7 mouse cellular contexts compared by ENCODE assay signal in genomic region chr10:20347285-20348214, GRCm38 (mm10). TPM values are rescaled to one million over a fixed set of nuclear protein-coding genes. Genes with fewer than 3 reads are reported as not detected.
DNase-seq lines count a peak whose midpoint lies in the region; ATAC-seq lines count a peak whose summit lies in the region.

TSS of gene Mtfr2 (plus strand) at chr10:20347770.

- peak within 1 kb of the TSS; percentile 79 for H3K9ac ChIP-seq in intestine, embryonic 16.5 days (ENCODE audit: low read depth, low read length)
- peak within 1 kb of the TSS; percentile 68 for H3K9ac ChIP-seq in midbrain, embryonic 11.5 days (ENCODE audit: low read length)

- H3K27ac ChIP-seq in intestine, embryonic 16.5 days (ENCODE audit: low read length) = peak within 1 kb of the TSS; percentile 63
- no peak within 1 kb of the TSS for H3K27ac ChIP-seq in midbrain, embryonic 11.5 days (ENCODE audit: low read depth, low read length)

- DNase-seq in adrenal gland, adult 8-10 months = peak; percentile 92
- peak; percentile 92 for DNase-seq in embryo, embryonic 9.5 days (ENCODE audit: extremely low spot score)
- DNase-seq in gastrocnemius, postnatal 4 days (ENCODE audit: low spot score in 2 of 2) = peak; percentile 86 to 94
- DNase-seq in left cerebral cortex, postnatal 36 days (ENCODE audit: low spot score in 2 of 2) = peak; percentile 91 to 94
- peak; percentile 99 for DNase-seq in midbrain, embryonic 11.5 days (ENCODE audit: low spot score, missing footprints)
- DNase-seq in skeletal muscle tissue, adult 2 months (ENCODE audit: low read depth, low spot score) = peak; percentile 92

- peaks cover 6% of the 10 kb centered on the region for H3K4me1 ChIP-seq in intestine, embryonic 16.5 days (ENCODE audit: control insufficient read depth, insufficient read depth, low read length)
- H3K4me1 ChIP-seq in midbrain, embryonic 11.5 days (ENCODE audit: control insufficient read depth, insufficient read depth, low read length) = peaks cover 3% of the 10 kb centered on the region

- no peaks in the 10 kb centered on the region for H3K9me3 ChIP-seq in intestine, embryonic 16.5 days (ENCODE audit: control insufficient read depth, low read length)
- H3K9me3 ChIP-seq in midbrain, embryonic 11.5 days (ENCODE audit: control insufficient read depth, low read length) = no peaks in the 10 kb centered on the region

- H3K4me3 ChIP-seq in intestine, embryonic 16.5 days (ENCODE audit: low read length) = peak within 1 kb of the TSS; percentile 80
- H3K4me3 ChIP-seq in midbrain, embryonic 11.5 days (ENCODE audit: low read depth, low read length) = peak within 1 kb of the TSS; percentile 66

- H3K4me2 ChIP-seq in intestine, embryonic 16.5 days (ENCODE audit: low read depth, low read length) = peak within 1 kb of the TSS; percentile 73
- H3K4me2 ChIP-seq in midbrain, embryonic 11.5 days = peak within 1 kb of the TSS; percentile 64

- 1% methylated on average over 58 of the region's 58 CpGs for WGBS in intestine, embryonic 16.5 days
- WGBS in midbrain, embryonic 11.5 days = 1% methylated on average over 58 of the region's 58 CpGs

- ATAC-seq in intestine, embryonic 16.5 days = peak; percentile 97
- peak; percentile 95 for ATAC-seq in midbrain, embryonic 11.5 days (ENCODE audit: low FRiP score)

- H3K27me3 ChIP-seq in intestine, embryonic 16.5 days (replicated peaks; ENCODE audit: control insufficient read depth, insufficient read depth, low read length) = no peaks in the 10 kb centered on the region
- no peaks in the 10 kb centered on the region for H3K27me3 ChIP-seq in midbrain, embryonic 11.5 days (ENCODE audit: control insufficient read depth, insufficient read depth, low read length)

- peaks cover 12% of the 10 kb centered on the region; the same call in 1 of the 2 replicates for H3K36me3 ChIP-seq in intestine, embryonic 16.5 days (ENCODE audit: control insufficient read depth, insufficient read depth, low read length)
- peaks cover 10% of the 10 kb centered on the region for H3K36me3 ChIP-seq in midbrain, embryonic 11.5 days (ENCODE audit: control insufficient read depth, insufficient read depth, low read length)

- intact Hi-C loops in left cerebral cortex, postnatal 36 days (cut with DNase I) = no loop called here

RNA-seq across cellular contexts. Expression of gene Mtfr2, which starts in this region (rescaled TPM):
- 1 to 10 TPM in 1 of 4 experiments, under 1 TPM in 3; 0.24 to 1.0 (median 0.52) TPM for total RNA-seq in adrenal gland, adult 8-10 months (2022)
- 1 to 10 TPM; 1.8 to 2.4 TPM for total RNA-seq in gastrocnemius, postnatal 4 days (2021)
- 1.5 and 1.7 TPM in 2 replicates for polyA plus RNA-seq in intestine, embryonic 16.5 days (2015; fragmentation: Nextera tagmentation; extraction: Ambion mirVana)
- total RNA-seq in left cerebral cortex, postnatal 36 days (2021) = under 1 TPM; 0.25 to 0.72 TPM
- 1.4 TPM in 2 replicates for polyA plus RNA-seq in midbrain, embryonic 11.5 days (2014; fragmentation: Nextera tagmentation; extraction: Ambion mirVana)

Comparison
In these comparisons a context has a peak if more than half of its experiments do, and no peak if none do; other contexts are left out.
1. Peak in DNase-seq in left cerebral cortex, postnatal 36 days; RNA of the gene not detected or under 1 TPM.